Mouse (Mus musculus): ENCODE results near the gene Klrb1f. TPM values are rescaled to one million over a fixed set of nuclear protein-coding genes. Genes with fewer than 3 reads are reported as not detected.

Gene Klrb1f
- polyA plus RNA-seq, 1 experiment from 2014 or later, result 0.40 TPM

DNA sequence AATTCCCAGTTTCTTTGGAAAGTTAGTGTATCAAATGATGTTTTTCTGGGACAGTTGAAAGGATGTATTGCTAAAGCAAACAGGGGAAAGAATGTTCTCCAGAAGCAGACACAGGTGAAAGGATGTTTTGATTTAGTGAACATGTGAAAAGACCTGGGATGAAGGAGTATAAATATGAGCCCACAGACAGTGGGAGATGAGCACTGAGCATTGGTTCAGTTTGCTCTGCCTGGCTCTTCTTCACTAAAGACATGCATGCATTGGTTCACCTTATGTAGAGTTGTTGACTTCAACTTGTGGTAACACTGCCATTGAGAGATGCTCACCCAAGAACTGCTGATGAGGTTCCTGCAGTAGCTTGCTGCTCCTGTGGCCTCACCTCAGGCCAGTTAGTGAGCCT, 9.4 kb upstream of the Klrb1f start:
- H3K4me2 ChIP-seq, result no peak overlapping the region
- no peaks in the 10 kb centered on the region for H3K9me3 ChIP-seq (replicated peaks; ENCODE audit: control insufficient read depth, low read length)
- H3K27me3 ChIP-seq (ENCODE audit: control insufficient read depth, insufficient read depth, low read length), result no peaks in the 10 kb centered on the region
- H3K27ac ChIP-seq (ENCODE audit: low read depth, low read length), result no peak overlapping the region
- H3K4me1 ChIP-seq (ENCODE audit: control insufficient read depth, insufficient read depth, low read length), result no peaks in the 10 kb centered on the region
- no peak overlapping the region for H3K9ac ChIP-seq (ENCODE audit: low read depth, low read length)
- ATAC-seq (replicated peaks; ENCODE audit: insufficient number of reproducible peaks, low FRiP score, low TSS enrichment), result no peak
- no peaks in the 10 kb centered on the region for H3K36me3 ChIP-seq (ENCODE audit: control insufficient read depth, insufficient read depth, low read length)
- no peak overlapping the region for H3K4me3 ChIP-seq (ENCODE audit: low read depth, low read length)

DNA sequence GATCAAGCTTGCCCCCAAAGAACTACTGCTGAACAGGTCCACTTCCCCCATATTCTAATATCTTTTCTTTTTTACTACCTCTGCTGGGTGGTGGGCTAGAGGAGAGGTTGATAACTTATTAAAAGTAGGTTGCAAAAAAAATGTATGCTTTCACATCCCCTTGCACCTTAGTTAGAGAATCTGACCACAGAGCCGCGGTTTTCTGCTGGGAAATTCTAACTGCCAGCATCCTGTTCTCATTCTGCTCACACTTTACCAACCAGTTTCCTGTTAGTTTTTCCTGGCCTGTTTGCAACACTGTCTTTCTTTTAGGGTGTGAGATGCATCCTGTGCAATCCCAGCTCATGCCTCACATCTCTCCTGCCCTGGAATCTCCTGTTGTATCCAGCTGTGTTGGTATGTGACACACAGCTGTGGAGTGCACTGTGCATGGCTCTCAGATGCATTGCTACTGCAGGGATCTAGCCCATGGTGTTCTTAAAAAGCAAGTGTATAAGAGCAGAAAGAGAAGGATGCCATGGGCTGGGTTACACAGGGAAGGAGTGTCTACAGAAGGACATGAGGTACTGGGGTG, 8.7 kb upstream of the Klrb1f start:
- no peaks in the 10 kb centered on the region for H3K4me1 ChIP-seq (ENCODE audit: control insufficient read depth, insufficient read depth, low read length)
- H3K9me3 ChIP-seq (replicated peaks; ENCODE audit: control insufficient read depth, low read length), result no peaks in the 10 kb centered on the region
- no peak overlapping the region for H3K4me2 ChIP-seq
- H3K36me3 ChIP-seq (ENCODE audit: control insufficient read depth, insufficient read depth, low read length), result no peaks in the 10 kb centered on the region
- no peak overlapping the region for H3K27ac ChIP-seq (ENCODE audit: low read depth, low read length)
- no peak overlapping the region for H3K4me3 ChIP-seq (ENCODE audit: low read depth, low read length)
- 62% methylated on average over 2 of the region's 2 CpGs for WGBS (ENCODE audit: insufficient replicate concordance)
- H3K27me3 ChIP-seq (ENCODE audit: control insufficient read depth, insufficient read depth, low read length), result no peaks in the 10 kb centered on the region
- no peak for ATAC-seq (replicated peaks; ENCODE audit: insufficient number of reproducible peaks, low FRiP score, low TSS enrichment)
- H3K9ac ChIP-seq (ENCODE audit: low read depth, low read length), result no peak overlapping the region

DNA sequence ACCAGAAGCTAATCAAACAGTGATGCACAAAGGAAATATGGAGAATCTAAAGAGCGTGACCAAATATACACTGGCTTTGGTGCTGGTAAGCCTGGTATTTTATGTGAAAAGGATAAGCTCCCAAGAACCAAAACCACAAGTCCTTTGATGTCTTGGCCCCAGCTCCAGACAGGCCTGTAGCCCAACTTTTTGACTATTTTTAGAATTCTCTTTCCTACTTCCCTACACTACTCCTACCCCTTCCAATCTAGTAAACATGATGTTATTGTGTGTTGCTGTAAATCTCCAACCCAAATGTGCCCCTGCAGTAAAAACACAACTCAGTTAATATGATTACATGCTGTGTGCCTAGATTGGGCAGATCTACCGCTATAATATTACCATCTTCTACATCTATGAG, 4.2 kb upstream of the Klrb1f start:
- Histone ChIP-seq H3K4me1 (ENCODE audit: control insufficient read depth, insufficient read depth, low read length) (no peaks in the 10 kb centered on the region), H3K4me2 (no peak overlapping the region), H3K27ac (ENCODE audit: low read depth, low read length) (no peak overlapping the region), H3K9ac (ENCODE audit: low read depth, low read length) (no peak overlapping the region), H3K27me3 (ENCODE audit: control insufficient read depth, insufficient read depth, low read length) (no peaks in the 10 kb centered on the region), H3K36me3 (ENCODE audit: control insufficient read depth, insufficient read depth, low read length) (no peaks in the 10 kb centered on the region), H3K4me3 (ENCODE audit: low read depth, low read length) (no peak overlapping the region), H3K9me3 (replicated peaks; ENCODE audit: control insufficient read depth, low read length) (no peaks in the 10 kb centered on the region)
- 83% methylated on average over 2 of the region's 2 CpGs for WGBS (ENCODE audit: insufficient replicate concordance)
- no peak for ATAC-seq (replicated peaks; ENCODE audit: insufficient number of reproducible peaks, low FRiP score, low TSS enrichment)

DNA sequence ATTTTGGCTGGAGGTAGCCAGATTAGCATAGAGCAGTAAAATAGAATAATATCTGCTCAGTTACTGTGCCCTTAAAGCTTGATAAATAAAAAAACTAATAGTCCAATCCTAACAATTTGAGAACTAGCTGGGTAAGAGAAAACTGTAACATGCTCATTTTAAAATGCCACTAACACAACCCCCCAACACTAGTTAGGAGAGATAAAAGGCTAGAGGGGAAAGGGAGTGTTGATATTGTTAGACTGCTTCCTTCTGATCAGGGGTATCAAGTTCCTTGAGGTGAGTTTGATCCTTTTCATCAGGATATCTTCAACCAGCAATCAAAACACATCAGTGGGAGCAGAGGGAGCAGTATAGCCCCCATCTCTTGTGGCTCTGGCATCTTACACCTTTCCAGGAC, 3.2 kb upstream of the Klrb1f start:
- H3K9ac ChIP-seq (ENCODE audit: low read depth, low read length), result no peak overlapping the region
- ATAC-seq (replicated peaks; ENCODE audit: insufficient number of reproducible peaks, low FRiP score, low TSS enrichment), result no peak
- H3K36me3 ChIP-seq (ENCODE audit: control insufficient read depth, insufficient read depth, low read length), result no peaks in the 10 kb centered on the region
- no peak overlapping the region for H3K4me2 ChIP-seq
- no peak overlapping the region for H3K27ac ChIP-seq (ENCODE audit: low read depth, low read length)
- H3K27me3 ChIP-seq (ENCODE audit: control insufficient read depth, insufficient read depth, low read length), result no peaks in the 10 kb centered on the region
- no peaks in the 10 kb centered on the region for H3K4me1 ChIP-seq (ENCODE audit: control insufficient read depth, insufficient read depth, low read length)
- H3K9me3 ChIP-seq (replicated peaks; ENCODE audit: control insufficient read depth, low read length), result no peaks in the 10 kb centered on the region
- no peak overlapping the region for H3K4me3 ChIP-seq (ENCODE audit: low read depth, low read length)

DNA sequence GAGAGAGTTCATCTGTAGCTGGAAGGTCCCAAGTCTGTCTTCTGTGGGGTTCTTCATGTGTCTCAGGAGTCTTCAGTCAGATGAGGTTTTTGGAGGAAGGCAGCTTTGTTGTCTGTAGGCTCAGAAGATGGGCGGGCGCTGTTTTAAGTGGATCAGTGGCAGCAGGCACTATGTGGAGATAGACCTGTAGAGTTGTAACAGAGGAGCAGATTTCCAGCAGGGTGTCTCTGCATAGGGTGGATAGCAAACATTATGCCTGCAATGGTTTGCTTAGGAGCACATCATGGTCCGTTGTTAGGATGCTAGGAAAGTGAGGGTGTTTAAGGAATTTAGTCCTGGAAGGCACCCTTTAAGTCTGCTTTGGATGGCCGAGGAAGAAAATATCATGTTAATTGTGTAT, 2.7 kb downstream of the Klrb1f start:
- H3K27ac ChIP-seq (ENCODE audit: low read depth, low read length), result no peak overlapping the region
- peak overlapping the region; percentile 68 for H3K4me2 ChIP-seq
- H3K36me3 ChIP-seq (ENCODE audit: control insufficient read depth, insufficient read depth, low read length), result no peaks in the 10 kb centered on the region
- no peak overlapping the region for H3K9ac ChIP-seq (ENCODE audit: low read depth, low read length)
- no peaks in the 10 kb centered on the region for H3K9me3 ChIP-seq (replicated peaks; ENCODE audit: control insufficient read depth, low read length)
- H3K27me3 ChIP-seq (ENCODE audit: control insufficient read depth, insufficient read depth, low read length), result no peaks in the 10 kb centered on the region
- H3K4me1 ChIP-seq (ENCODE audit: control insufficient read depth, insufficient read depth, low read length), result no peaks in the 10 kb centered on the region
- 26% methylated on average over 4 of the region's 4 CpGs for WGBS (ENCODE audit: insufficient replicate concordance)
- H3K4me3 ChIP-seq (ENCODE audit: low read depth, low read length), result peak overlapping the region; percentile 46; the same call in 1 of the 2 replicates
- no peak for ATAC-seq (replicated peaks; ENCODE audit: insufficient number of reproducible peaks, low FRiP score, low TSS enrichment)

DNA sequence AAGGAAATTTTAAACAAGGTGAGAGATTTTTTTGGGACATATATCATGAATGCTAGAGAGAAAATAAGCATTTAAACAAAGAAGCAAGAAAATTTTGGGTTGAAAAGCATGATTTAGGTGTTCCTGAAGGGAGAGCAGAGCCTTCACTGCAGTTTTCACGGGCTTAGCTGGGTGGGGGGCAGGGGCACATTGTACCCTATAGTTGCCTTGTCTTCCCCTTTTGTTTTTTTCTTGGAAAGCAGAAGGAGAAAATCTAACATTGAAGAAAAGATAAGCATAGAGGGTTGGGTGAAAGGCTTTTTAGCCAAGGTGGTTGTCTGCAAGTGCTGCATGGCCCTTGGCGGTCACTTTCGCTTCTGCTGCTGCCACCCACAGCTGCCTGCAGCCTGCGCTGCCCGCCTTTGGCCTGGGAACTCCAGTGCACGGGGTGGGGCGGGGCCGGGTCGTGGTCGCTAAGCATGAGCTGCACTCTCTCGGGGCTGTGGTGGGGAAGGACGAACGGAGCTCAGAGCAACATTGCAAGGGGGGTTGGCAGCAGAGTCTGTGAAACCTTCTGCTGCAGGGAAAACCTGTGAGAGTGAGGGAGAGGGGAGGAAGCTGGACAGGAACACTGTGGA, 3.3 kb downstream of the Klrb1f start:
- 3% methylated on average over 13 of the region's 13 CpGs for WGBS (ENCODE audit: insufficient replicate concordance)
- Histone ChIP-seq H3K27me3 (ENCODE audit: control insufficient read depth, insufficient read depth, low read length) (no peaks in the 10 kb centered on the region), H3K9me3 (replicated peaks; ENCODE audit: control insufficient read depth, low read length) (no peaks in the 10 kb centered on the region), H3K36me3 (ENCODE audit: control insufficient read depth, insufficient read depth, low read length) (no peaks in the 10 kb centered on the region), H3K4me3 (ENCODE audit: low read depth, low read length) (peak overlapping the region; percentile 46), H3K4me2 (peak overlapping the region; percentile 68), H3K27ac (ENCODE audit: low read depth, low read length) (no peak overlapping the region), H3K9ac (ENCODE audit: low read depth, low read length) (peak overlapping the region; percentile 67), H3K4me1 (ENCODE audit: control insufficient read depth, insufficient read depth, low read length) (no peaks in the 10 kb centered on the region)
- peak; percentile 92 for ATAC-seq (replicated peaks; ENCODE audit: insufficient number of reproducible peaks, low FRiP score, low TSS enrichment)

DNA sequence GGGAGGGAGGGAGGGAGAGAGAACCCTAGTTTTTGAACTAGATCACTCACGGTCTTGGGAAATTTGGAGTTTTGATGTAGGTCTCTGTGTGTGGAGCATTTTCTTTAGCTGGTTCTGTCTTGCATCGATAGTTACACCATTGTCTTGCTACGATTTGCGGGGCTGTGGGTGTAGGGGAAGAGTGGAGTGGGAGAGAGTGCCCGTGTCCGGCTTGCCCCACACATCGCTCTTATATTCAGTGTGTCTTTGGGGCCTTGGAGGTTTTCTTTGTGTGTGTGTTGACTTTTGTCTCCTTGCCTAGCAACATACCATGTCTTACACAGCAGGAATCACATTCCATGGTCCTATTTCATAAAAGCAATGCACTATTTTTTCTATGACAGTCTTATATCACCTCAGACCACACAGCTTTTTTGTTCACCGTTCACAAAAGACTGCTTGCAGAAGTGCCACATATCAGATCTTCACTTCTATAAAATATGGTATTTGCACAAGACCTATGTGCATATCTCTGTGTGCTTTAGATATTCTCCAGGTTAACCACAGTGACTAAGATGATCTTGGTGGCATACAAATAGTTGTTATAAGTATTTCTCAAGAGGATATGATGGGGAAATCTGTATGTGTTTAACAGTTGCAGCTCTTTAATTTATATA, 4.0 kb downstream of the Klrb1f start:
- Histone ChIP-seq H3K27ac (ENCODE audit: low read depth, low read length) (no peak overlapping the region), H3K27me3 (ENCODE audit: control insufficient read depth, insufficient read depth, low read length) (no peaks in the 10 kb centered on the region), H3K36me3 (ENCODE audit: control insufficient read depth, insufficient read depth, low read length) (no peaks in the 10 kb centered on the region), H3K9ac (ENCODE audit: low read depth, low read length) (peak overlapping the region; percentile 47; the same call in 1 of the 2 replicates), H3K4me1 (ENCODE audit: control insufficient read depth, insufficient read depth, low read length) (no peaks in the 10 kb centered on the region), H3K4me3 (ENCODE audit: low read depth, low read length) (peak overlapping the region; percentile 31), H3K4me2 (peak overlapping the region; percentile 62), H3K9me3 (replicated peaks; ENCODE audit: control insufficient read depth, low read length) (no peaks in the 10 kb centered on the region)
- ATAC-seq (replicated peaks; ENCODE audit: insufficient number of reproducible peaks, low FRiP score, low TSS enrichment), result no peak
- 3% methylated on average over 8 of the region's 8 CpGs for WGBS (ENCODE audit: insufficient replicate concordance)

DNA sequence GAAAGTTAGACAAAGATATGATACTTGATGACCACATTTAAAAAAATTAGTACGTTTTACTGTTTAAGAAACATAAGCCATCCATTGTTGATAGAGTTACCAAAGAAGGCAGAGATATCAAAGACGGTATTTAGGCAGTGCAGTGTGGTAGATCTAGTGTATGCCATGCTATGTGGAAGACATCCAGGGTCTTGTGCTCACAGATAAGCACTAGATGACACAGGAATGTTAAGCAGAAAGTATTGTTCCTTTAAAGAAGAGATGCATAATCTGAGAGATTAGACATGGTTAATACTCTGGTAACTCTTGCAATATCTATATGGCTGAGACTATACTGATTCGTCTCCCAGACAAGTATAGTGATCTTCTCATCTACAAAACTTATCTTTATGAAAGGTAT, 5.4 kb downstream of the Klrb1f start:
- no peak for ATAC-seq (replicated peaks; ENCODE audit: insufficient number of reproducible peaks, low FRiP score, low TSS enrichment)
- Histone ChIP-seq H3K4me1 (ENCODE audit: control insufficient read depth, insufficient read depth, low read length) (no peaks in the 10 kb centered on the region), H3K27ac (ENCODE audit: low read depth, low read length) (no peak overlapping the region), H3K27me3 (ENCODE audit: control insufficient read depth, insufficient read depth, low read length) (no peaks in the 10 kb centered on the region), H3K9me3 (replicated peaks; ENCODE audit: control insufficient read depth, low read length) (no peaks in the 10 kb centered on the region), H3K4me2 (no peak overlapping the region), H3K9ac (ENCODE audit: low read depth, low read length) (no peak overlapping the region), H3K36me3 (ENCODE audit: control insufficient read depth, insufficient read depth, low read length) (no peaks in the 10 kb centered on the region), H3K4me3 (ENCODE audit: low read depth, low read length) (no peak overlapping the region)
- WGBS (ENCODE audit: insufficient replicate concordance), result 77% methylated on average over 3 of the region's 3 CpGs

DNA sequence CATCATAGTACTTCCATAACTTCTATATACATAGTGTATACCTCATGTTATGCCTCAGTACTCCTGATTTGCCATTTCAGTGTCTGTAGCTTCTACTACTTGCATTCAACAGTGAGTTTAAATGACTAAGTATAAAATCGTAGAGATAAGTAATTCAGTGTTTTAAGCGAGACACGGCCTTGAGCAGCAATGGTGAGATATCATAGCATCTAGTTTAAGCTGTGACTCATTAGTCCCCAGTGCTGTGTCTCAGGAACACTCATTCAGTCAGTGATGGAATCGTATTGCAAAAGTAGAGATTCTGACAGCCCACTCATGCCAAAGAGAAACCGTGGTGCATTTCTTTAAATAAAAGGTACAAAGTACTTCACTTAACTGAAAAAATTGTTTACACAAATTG, 6.0 kb downstream of the Klrb1f start:
- no peak overlapping the region for H3K4me3 ChIP-seq (ENCODE audit: low read depth, low read length)

More for the DNA sequence above, 6.0 kb downstream of the Klrb1f start:
- H3K9me3 ChIP-seq (replicated peaks; ENCODE audit: control insufficient read depth, low read length), result no peaks in the 10 kb centered on the region
- no peaks in the 10 kb centered on the region for H3K4me1 ChIP-seq (ENCODE audit: control insufficient read depth, insufficient read depth, low read length)
- no peaks in the 10 kb centered on the region for H3K27me3 ChIP-seq (ENCODE audit: control insufficient read depth, insufficient read depth, low read length)
- H3K27ac ChIP-seq (ENCODE audit: low read depth, low read length), result no peak overlapping the region
- WGBS (ENCODE audit: insufficient replicate concordance), result 70% methylated on average over 5 of the region's 5 CpGs
- no peaks in the 10 kb centered on the region for H3K36me3 ChIP-seq (ENCODE audit: control insufficient read depth, insufficient read depth, low read length)
- no peak for ATAC-seq (replicated peaks; ENCODE audit: insufficient number of reproducible peaks, low FRiP score, low TSS enrichment)
- no peak overlapping the region for H3K9ac ChIP-seq (ENCODE audit: low read depth, low read length)
- H3K4me2 ChIP-seq, result no peak overlapping the region

Measured in heart, embryonic 11.5 days (tissue).